Mouse (Mus musculus) brain, embryonic 14.5 days (tissue): ENCODE measurements at regions not wholly inside any gene's neighbourhood (a gene's known extent, or its start where the extent isn't known, plus 50 kb on each side); places are given as distances from the start of the nearest gene placed in this dataset.

ENCODE experiments used
- DNase-seq: peaks from one replicate; pipeline ENCODE4 v3.0.0-alpha.2; 2011; ENCODE audit warnings: low read depth
- CTCF ChIP-seq: fragments of 200-500 bp; IDR thresholded peaks from 2 replicates; pipeline ENCODE4 v1.5.1; 2012; ENCODE audit warnings: inconsistent platforms, mild to moderate bottlenecking, moderate library complexity, borderline replicate concordance; ENCODE audit not compliant: insufficient read depth, insufficient read length; ENCODE audit errors: extremely low read depth
- POLR2A ChIP-seq: fragments of 200-500 bp; IDR thresholded peaks from 2 replicates; pipeline ENCODE4 v1.6.1; 2012; ENCODE audit warnings: mild to moderate bottlenecking, inconsistent platforms, borderline replicate concordance; ENCODE audit not compliant: poor library complexity, insufficient read depth, insufficient read length, severe bottlenecking; ENCODE audit errors: extremely low read depth

DNA sequence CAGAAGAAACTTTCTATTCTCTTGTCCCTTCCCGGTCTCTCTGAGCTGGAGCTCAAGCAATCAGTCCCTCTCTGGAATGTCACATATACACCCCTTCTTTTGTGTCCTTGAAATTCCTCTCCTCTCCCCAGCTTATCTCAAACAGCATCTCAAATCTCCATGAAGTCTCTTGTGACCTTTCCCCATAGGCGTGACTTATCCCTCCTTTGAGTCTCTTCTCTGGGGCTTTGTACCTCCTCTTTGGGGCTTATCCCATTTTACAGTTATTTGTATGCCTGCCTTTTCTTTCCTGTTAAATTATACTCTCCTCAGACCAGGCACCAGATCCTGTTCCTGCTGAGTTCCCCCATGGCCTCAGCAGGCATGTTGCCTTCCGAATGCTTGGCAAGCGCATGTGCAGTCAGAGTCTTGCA, 152.8 kb downstream of the Pten start:
- TF ChIP-seq POLR2A: no peak
- peak; percentile 52 for DNase-seq

DNA sequence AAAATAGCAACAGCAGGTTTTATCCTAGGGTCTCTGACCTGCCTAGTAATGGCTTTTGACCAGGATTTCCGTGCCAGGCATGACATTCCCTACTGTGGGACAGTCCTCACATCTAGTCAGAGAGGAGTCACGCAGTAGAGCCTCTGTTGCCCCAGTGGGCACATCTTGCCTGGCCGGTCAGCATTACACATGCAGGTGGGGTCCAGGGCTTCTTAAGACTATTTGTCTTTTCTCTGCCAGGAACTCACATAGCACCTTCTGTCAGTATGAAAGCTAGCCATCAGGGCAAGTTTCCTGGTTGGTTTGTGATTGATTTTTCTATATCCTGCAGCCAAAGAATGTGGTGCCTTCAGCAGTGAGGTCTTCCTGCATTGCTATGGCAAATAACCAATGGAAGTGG, 155.0 kb downstream of the Pten start:
- no peak for TF ChIP-seq POLR2A
- no peak for TF ChIP-seq CTCF
- no peak for DNase-seq

DNA sequence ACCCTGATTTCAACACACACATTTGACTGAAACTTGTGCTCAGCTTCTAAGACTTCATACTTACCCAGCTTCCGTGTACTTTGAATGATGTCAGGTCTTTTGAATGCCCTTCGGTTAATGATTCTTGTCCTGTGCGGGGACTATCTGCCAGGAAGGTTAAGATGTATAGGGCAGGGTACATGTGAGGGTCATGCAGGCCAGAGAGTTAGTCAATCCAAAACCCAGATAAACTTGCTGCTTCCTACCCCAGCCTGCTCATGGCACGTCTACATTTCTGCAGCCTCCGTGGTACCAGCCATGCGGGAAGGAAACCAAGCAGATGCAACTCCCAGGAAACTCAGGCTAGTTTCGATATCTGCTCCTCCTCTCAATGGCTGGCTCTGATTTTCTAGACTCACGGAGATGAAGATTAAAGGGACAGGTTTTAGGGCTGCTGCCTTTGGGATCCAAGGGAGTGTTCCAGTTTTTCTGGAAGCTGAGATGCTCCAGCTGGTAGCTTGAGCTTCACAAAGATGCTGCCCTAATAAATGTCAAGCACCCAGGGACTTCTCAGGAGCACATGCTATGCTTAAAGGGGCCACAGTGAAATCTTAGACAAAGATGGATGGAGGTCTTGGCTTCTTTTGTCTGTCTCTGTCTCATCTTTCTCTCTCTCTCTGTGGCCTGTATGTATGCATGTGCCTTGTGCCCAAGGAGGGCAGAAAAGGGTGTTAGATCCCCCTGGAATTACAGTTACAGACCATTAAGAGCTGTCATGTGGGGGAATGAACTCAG, 159.4 kb downstream of the Pten start:
- TF ChIP-seq POLR2A (no peak), CTCF (no peak)
- DNase-seq: no peak

DNA sequence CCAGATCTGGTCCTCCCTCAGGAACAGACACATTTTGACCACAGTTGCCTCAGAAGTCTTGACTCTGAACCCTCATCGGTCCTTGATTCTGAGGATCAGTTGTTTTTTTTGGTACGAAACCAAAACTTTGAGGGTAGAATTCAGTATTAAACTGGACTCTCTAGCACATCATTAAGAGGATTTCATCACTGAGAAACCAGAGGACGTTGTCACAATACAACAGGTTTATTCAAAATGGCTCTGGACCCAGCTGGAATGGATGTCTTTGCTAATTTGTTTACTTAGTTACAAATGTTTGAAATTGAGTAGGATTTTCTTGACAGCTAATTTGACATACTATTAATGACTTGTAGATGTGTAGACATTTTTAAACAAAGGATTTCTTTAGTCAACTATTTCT, 163.7 kb downstream of the Pten start:
- TF ChIP-seq CTCF (no peak), POLR2A (no peak)
- DNase-seq: no peak

DNA sequence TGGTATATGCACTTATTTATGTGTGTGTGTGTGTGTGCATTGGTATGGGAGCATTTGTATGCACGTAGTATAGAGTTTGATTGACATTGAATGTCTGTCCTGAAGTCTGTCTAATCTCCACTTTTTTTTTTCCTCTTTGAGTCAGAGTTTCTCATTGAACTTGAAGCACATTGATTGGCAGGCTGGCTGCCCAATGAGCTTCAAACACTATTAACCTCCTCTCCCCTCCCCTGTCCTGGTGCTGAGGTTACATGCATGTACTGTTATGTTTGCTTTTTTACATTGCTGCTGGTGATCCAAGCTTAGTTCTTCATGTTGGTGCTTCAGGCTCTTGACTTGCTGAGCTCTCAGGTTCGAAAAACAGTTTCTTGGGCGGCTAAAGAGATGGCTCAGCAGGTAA, 166.6 kb downstream of the Pten start:
- DNase-seq: no peak
- TF ChIP-seq CTCF (no peak), POLR2A (no peak)

DNA sequence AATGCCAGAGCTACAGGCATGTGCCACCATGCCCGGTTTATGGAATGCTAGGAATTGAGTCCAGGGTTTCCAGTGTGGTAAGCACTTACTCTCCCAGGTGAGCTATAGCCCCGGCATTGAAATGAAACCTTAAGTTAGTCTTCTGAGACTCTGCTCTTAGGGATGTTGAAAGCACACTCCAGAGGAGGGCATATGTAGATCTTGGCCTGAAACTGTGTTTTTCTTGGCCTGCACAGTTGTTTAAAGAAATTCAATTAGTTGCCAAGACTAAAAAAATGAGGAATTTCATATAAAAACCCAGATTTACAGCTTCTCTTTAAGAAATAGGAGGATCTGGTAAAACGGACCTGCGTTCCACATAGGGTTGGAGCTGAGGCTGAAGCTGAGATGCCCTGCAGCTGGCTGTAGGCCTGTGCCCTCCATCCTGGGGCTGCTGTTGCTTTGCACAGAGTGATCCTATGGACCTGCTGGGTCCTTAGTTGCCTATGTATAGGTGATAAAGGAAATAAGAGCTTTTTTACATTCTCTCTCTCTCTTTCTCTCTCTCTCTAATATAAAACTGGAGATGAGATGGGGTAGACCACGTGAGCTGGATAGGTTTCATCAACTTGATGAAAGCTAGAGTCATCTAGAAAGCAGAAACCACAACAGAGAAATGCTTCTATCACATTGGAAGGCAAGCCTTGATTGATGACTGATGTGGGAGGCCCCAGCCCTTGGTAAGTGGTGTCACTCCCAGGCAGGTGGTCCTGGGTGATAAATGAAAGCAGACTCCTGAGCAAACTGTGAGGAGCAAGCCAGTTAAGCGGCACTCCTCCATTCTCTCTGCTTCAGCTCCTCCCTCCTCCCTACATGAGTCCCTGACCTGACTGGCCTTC, 168.6 kb downstream of the Pten start:
- DNase-seq: no peak
- TF ChIP-seq CTCF (no peak), POLR2A (no peak)

DNA sequence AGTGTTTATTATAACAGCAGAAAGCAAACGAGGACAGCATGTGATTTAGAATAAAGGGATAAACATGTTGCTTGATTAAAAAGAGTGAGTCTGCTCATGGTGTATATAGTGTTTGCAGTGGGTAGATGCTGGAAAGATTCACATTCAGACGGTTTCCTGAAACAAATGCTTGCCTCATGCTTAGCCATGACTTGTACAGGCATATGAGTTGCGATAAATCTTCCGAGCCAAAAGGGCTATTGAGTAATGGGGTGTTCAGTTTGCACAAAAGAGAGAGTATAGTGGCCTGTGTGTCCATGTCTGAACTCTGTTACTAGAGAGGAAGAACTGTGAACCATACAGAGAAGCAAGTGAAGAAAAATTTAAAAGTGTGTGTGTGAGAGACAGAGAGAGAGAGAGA, 169.3 kb downstream of the Pten start:
- DNase-seq: no peak
- TF ChIP-seq CTCF: no peak
- TF ChIP-seq POLR2A: no peak

DNA sequence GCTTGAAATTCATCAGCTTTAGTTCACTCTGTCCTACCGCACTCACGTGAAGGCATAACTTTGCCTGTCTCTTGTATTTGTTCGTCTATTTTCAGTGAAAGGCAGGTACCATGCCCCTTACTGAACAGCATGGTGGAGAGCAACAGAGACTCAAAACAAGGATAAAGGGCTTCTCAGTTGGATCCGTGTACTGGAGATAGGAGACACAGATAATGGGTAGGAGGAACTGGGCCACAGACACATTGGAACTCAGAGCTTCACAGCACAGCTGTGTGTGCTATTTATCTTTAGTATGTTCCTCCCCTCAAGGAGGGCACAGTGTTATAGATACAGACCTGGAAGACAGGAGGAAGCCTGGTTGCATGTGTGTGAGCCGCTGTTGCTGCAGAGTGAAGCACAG, 176.4 kb downstream of the Pten start:
- no peak for DNase-seq
- no peak for TF ChIP-seq POLR2A

DNA sequence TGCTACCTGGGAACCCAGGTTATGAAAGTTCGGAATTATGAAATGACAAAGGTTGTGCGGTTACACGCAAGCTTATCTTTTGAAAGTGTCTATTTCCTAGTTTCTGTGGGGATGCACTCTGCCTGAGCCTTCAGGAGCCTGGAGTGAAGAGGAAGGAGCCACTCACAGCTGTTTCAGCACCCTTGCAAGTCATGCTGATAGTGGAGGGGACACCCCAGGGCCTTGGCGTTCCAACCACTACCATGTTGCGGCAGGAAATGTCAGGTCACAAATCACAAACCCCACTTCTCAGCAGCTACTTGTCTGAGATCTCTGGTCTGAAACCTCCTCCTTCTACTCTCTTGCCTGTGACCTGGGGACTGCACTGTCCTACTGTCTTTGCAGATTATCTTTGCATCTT, 178.3 kb downstream of the Pten start:
- DNase-seq: no peak
- TF ChIP-seq POLR2A (no peak), CTCF (no peak)

DNA sequence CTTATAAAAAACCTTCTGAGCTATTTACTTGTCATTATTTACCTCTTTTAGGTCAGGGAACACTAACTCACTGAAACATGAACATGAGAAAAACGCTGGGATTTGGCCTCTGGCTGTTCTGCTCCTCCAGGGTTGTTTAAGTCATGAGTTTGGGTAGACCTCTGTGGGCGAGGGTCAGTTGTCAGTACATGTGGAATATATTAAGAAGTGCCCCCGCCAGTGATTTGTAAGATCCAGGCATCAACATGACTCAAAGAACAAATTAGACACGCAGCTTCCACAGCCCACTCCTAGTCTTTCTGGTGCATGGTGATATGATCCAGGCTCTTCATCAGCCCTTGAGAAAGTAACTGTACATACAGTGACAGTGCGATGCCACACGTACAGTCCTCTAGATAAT, 180.3 kb downstream of the Pten start:
- TF ChIP-seq CTCF: no peak
- no peak for TF ChIP-seq POLR2A
- no peak for DNase-seq

DNA sequence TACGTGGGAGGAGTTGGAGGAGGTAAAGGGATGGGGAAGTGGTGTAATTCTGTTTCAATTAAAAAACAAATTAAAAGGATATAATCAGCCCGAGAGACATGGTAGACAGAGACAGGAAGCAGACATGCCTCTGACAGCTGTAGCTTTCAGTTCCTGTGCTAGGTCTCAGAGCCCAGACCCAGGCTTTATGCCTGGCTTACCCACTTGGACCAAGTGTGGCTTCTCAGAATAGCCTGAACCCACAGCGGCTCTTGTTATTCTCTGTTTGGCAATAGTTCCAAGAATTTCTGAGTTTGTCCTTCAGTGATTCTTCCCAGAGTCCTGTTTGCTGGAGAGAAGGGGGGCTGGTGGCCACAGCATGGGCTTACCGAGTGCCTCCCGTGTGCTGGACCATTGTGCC, 182.4 kb downstream of the Pten start:
- TF ChIP-seq POLR2A (no peak), CTCF (no peak)
- no peak for DNase-seq

DNA sequence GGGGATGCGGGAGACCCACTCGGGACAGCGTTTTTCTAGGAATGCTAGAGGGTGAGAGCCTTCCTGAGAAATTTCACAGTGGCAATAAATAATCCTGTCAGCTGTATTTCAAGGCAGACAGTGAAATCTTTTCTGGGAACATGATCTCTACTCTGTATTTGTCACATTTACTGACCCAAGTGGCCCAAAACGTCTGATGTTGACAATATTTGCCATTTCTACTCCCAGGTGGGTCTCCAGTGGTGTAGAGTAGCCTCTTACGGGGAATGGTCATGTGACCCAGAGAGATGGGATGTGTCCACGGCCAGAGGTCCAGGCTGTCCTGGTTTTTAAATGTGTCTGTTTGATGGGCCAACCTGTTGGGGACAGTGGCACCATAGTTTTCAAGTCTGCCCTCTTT, 183.5 kb downstream of the Pten start:
- DNase-seq: no peak
- TF ChIP-seq CTCF (no peak), POLR2A (no peak)

DNA sequence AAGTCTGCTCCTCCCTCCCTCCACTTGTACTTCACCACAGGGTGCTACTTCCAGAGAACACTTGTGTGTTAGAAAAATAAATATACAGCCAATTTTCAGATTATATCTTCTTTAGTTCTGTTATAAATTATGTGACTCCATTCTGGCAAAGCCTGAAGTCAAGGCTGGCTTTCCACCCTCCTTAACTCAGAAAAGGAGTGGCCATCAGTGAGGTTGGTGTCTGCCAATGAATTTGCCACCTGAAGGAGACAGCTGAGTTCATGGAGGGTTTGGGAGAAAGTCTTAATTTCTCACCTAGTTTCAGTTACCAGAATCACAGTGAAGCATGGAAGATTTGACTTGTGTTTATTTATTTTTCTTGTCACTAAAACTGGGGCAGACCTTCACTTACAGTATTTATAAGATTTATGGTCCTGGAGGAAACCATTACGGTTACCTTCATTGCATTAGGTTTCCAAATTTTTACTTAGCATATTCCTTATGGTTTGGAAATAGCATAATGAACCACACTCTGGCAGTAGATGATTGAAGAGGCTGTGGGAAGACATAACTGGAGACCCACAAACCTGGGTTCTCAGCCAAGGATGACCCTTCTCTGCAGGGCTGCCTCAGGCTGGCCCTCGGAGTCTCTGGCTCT, 186.4 kb downstream of the Pten start:
- no peak for DNase-seq
- no peak for TF ChIP-seq POLR2A
- no peak for TF ChIP-seq CTCF
